Mouse (Mus musculus) cerebellum, adult 11 months (tissue): ENCODE results near the gene Slc6a8.

Experiments
- DNase-seq: peaks from one replicate; pipeline ENCODE4 v3.0.0; 2022

The Slc6a8 gene

DNA sequence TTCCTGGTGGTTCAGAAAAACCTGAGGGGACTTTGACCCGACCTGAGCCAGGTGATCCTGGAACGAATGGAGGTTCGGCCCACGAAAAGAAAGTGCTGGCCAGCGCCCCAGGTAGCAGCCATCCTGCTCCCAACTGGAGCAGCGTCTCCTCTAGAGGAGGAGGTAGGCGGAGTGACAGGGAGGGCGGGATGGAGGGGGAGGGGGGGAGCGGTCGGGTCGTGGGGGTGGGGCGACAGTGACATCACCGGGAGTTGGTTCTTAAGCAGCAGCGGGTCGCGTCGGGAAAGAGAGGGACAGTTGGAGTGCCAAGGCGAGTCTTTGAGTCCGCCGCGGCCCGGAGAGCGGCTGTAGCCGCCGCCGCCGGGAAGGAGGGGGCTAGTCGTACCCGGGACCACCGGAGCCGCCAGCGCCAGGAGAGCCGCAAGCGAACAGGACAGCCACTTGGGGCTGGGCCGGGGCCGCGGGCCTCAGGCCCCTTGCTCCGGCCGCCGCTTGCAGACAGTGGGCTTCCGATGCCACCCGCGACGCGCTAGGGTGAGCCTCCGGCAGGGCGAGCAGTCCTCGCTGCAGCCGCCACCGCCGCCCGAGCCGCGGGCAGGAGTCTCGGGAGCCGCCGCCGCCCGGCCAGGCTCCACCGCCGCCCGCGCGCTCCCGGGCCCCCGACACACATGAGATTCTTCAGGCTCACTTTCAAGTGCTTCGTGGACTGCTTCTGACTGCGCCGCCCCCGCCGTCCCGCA is at the start of gene Slc6a8:
Slc6a8 (plus strand) TSS at position 272 of the 740 bp plus-strand sequence.
- peak; percentile 67 for DNase-seq

DNA sequence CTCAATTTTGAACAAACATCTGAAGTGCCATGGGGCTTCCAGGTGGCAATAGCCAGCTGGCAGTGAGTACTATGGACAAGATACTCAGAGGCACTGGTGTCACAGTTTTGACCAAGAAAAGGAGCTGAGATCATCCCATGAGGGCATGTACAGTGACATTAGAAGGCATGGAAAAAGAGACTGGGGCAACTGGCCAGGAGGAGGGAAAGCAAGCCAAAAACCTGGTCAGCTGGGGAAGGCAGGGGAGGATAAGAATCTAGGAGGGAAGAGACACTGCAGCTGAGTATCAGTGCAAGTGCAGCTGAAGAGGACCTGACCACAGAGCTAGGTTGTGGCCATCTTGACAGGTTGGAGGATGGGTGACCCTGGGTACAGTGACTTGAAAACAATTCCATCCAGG is 46.0 kb upstream of the Slc6a8 start:
- no peak for DNase-seq

DNA sequence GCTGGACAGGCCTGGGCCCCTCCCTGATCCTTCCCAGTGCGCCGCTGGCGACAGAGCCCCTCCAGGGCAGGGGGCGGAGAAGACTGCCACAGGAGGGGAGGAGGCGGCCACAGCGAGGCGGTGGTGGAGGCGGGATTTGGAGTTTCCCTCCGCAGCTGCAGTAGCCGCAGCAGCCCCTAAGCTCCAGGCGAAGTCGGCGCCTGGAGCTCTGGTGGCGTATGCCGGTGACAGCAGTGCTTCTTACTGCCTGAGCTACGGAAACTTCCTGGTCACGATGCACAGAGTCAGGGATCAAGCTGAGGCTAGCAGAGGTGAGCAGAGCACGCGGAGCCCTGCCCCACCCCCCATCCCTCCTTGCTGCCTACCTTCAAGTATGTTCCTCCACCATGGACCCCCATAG is 37.5 kb upstream of the Slc6a8 start:
- DNase-seq: no peak

DNA sequence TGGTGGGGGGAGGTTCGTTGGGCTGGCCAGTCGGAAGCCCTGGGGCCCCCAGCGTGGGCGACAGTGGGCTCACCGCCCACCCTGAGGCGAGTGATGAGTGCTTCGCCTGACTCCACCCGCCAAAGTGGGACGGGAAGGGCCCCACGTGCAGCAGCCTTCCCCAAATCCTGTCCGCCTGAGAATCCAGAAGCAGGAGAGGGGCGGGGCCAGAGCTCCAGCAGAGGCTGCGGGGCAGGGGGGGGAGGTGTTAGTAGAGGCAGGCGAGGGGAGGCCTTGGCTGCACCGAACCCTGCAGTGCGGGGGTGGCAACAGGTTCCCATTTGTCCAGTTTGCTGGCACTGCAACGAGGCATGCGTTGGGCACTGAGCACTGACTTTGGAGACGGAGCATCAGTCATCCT is 35.5 kb upstream of the Slc6a8 start:
- DNase-seq: no peak

DNA sequence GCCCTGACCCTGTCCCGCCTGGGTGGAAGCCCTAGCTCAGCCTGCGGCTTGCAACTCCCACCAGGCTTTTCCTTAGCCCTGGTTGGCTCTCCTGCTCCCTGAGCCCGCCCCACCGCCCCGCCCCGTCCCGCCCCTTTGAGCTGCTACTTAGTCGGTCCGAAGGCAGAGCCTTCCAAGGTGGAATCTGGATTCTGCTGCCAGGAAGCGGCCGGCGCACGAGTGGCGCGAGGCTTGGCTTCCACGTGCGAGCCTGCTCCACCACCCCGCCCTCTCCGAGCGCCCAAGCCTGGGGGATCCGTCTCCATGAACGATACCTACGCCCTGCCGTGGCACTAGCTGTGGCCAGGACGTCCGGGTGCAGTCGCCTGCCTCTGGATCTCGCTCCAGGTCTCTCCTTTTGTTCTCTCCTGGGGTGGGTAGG is 33.7 kb upstream of the Slc6a8 start, which contains the start of gene Dusp9:
Dusp9 (plus strand) TSS at position 165 of the 421 bp plus-strand sequence.
- no peak for DNase-seq

DNA sequence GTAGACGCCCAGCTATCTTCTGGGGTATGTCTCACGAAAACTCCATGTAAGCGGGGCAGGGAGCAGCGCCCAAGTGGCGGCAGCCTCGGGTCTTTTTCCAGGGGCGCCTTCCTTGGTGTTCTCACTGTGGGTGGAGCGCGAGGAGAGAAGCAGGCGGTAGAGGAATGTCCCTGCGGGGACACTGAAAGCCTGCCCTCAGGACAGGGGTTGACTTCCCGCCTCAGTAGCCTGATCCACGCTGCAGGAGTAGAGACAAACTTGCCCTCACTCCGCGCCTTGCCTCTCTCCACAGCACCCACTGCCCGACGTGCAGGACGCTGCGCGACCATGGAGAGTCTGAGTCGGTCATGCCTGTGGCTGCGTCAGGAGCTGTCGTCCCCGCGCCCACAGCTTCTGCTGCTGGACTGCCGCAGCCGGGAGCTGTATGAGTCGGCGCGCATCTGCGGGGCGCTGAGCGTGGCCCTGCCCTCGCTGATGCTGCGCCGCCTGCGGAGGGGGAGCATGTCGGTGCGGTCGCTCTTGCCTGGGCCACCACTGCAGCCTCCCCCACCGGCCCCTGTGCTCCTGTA is 33.0 kb upstream of the Slc6a8 start:
- no peak for DNase-seq

DNA sequence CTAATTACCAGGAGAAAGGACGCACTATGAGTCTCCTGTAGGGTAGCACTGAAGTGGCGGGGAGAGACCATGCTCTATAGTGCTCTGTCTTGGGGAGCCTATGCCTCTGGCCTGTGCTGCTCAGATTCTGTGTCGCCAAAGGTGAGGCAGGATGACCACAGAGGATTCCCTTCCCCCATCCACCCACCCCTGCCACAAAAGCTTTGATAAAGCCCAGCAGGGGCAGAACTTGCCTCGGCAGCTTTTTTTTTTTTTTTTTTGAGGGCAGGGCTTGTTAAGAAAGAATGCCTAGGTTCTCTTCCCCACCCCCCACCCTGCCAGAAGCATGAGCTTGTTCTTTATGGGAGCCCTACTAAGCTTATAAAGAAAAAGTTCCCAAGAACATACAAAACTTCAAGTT is 27.8 kb upstream of the Slc6a8 start:
- no peak for DNase-seq

DNA sequence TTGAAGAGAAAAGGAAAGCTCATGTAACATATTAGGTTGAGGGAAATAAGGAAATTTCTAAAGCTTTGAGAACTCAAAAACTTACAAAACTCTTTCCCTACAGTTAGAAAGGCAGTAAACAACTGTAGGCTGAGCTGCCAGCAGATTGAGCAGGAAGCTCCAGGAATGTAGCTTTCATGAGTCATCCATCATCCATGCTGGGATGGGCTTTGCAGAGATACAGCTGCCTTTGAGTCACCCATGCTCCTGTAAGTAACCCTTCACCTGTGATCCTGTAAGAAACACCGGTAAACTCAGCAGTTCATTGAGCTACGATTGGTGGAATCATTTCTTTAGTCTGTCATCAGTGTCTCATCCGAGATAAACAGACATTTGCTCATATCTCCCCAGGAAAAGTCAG is 22.1 kb upstream of the Slc6a8 start:
- DNase-seq: no peak

DNA sequence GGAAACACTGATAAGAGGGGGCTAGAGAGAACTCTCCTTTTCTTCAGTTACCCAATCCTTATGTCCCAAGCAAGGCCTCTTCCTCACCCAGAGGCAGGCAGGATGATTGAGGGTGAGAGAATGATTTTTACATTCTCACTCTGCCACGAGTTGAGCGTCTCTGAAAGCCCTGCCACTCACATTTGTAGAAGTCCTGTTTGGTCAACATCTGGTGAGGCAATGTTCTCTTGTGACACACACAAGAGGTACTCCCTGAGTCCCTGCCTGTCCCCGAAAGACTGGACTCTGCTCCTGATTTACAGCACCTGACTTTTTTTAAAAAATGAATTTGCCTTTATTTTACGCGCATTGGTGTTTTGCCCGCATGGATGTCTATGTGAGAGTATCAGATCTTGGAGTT is 19.6 kb upstream of the Slc6a8 start:
- no peak for DNase-seq

DNA sequence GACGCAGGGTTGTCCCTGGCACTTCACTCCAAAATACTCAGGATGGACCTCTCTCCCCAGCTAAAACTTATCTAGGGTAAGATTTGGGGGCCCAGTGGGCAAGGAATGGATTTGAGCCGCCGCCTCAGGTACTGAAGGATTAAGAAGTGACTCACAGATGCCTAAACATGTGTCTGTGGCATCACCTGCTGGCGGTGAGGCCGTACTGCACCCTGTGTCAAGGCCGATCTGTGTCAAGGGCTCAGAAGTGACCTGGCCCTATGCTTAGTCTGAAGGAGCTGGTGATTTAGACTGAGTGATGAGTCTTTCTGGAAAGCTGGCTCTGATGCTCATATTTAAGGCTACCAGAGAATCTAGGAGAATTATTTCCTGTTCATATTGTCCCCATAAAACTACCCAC is 18.8 kb upstream of the Slc6a8 start:
- DNase-seq: no peak

DNA sequence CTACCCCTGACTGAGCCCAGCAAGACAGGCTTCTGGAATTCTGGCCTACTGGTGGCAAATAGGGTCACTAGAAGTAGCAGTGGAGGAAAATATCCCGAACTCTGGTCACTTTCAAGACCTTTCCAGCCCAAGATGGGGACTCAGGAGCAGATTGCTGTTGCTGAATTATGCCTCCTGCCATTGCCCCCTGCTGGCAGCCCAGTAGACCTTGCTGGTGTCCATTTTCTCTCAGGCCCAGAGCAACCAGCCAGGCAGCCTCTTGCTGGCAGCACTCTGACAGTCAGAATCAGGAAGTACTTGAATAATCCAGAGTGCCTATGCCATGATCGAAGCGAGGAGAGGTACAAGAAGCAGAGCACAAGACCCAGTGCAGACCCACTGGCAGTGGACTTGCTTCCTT is 17.4 kb upstream of the Slc6a8 start:
- no peak for DNase-seq

DNA sequence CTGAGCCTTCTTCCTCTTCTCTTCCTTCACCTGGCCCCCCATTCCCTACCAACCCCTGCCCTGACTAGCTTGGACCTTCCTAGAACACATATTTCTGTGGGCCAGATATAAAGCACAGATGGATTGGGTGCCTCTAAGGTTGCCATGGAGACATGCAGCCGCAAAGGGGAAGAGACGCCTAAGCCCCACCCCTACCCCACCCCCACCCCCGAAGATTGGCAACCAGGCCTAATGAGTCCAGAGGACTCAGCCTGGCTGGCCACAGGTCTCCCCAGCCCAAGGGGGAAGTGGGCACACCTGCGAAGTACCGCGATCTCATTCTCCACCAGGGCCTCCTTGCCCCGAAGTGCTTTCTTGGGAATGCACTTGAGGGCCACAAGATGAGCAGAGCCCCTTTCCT is 14.6 kb upstream of the Slc6a8 start:
- DNase-seq: no peak

DNA sequence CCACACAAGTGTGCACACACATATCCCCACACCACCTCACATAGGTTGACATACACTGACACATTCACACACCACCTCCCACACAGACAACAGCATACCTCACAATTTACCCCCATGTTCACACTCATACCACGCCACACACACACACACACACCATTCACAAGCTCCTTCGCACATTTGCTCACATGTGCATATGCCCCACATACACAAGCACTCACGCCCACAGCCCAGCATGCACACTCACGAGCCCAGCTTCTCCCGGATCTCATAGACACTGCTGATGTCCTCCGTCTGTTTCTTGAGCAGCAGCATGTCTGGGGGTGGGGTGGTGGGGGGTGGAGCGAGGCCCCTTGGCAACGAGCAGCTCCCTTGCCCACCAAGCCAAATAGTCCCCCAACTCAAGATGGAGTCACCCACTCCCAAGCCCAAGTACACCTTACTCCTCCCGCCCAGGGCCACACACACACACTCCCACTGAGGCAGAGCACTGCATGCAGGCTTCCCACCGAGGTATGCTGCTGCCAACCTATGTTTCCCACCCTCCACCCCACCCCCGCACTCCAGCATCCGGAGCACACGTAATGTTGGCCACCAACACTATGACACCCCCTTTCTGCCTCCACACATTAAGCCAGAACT is 13.9 kb upstream of the Slc6a8 start:
- no peak for DNase-seq

DNA sequence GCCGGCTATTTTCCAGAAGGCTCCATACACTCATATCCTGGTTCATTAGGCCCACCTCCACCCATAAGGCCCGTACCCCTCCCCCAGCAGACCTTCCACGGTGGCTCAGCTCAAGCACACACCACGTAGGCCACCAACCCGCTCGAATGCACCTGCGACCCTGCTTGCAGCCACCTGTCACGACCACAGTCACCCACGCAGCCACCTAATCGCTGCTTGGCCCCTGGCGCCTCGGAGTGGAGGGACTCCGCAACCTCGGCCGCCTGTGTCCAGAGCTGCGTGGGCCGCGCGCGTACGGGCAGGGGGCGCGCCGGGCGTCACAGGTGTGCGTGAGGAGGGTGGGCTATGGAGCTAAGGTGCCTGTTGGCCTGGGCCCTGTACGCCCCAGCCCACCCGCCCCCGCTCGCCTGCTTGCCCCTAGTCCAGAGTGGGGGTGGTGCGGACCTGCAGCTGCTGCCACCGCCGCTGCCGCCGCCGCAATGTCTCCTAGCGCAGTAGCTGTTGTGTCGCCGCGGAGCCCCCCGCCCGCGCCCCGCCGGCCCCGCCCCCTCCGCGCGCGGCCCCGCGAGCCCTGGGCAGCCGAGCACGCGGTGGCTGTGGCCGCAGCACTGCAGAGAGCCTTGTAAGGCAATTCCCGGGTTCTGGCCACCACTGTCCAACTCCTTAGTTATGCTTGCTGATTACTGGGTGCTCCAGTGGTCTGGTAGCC is 13.2 kb upstream of the Slc6a8 start, which contains the start of gene Pnck:
Pnck (minus strand) TSS at position 543 of the 709 bp plus-strand sequence.
- no peak for DNase-seq

DNA sequence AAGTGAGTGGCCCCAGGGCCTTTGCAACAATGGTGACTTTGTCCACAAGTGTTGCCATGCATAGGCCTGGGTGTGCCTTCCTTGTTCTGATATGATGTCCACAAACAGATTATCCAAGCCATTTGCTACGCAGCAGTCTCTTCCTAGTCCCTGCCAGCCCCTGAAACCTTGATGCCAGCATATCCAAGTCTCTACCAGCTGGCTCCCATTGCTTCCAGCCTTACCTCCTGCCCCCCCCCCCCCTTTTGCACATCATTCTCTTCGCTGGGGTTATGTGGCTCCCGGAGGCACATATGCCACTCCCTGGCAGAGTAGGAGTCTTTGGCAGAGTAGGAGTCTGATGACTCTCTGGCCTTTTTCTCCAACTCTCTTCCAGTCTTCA is 12.7 kb upstream of the Slc6a8 start:
- no peak for DNase-seq

DNA sequence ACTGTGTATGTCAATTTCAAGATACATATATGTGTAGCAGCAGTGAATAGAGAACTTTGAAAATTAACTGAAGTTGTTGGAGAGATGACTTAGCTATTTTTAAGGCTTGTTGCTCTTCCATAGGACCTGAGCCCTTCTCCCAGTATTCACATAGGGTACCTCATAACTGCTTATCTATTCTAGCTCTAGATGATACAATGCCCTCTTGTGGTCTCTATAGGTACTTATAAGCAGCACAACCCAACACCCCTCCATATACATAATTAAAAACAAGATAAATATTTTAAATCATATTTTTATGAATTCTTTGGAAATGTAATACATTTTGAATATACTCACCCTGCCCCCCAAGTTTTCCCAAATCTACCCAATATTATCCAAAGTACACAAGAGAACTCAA is 9.8 kb upstream of the Slc6a8 start:
- no peak for DNase-seq

DNA sequence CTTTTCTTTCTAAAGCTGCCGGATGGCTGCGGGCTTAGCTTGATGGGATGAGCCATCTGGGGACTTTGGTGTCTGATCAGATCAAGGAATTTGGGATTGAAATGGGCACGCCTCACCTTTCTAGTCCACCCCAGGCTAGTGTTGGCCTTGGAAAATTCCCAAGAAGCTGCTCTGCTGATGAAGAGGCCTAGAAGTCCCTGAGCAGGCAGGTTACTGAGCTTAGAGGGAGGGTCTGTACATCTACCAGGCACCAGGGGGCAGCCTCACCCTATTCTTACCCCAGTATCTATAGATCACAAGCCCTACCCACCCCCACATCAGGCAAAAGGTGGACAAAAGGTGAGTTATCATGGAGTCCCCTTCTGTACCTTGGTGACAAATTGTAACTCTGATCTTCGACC is 919 bp upstream of the Slc6a8 start:
- DNase-seq: peak; percentile 51

DNA sequence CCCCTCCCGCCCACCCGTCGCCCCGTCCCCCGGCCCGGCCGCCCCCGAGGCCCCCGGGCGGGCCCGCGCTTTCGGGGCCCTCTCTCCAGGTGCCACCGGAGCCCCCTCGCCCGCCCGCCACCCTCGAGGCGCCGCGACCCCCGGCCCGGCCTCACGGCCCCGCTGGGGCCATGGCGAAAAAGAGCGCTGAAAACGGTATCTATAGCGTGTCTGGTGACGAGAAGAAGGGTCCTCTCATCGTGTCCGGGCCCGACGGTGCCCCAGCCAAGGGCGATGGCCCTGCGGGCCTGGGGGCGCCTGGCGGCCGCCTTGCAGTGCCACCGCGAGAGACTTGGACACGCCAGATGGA is 643 bp downstream of the Slc6a8 start:
- DNase-seq: no peak

DNA sequence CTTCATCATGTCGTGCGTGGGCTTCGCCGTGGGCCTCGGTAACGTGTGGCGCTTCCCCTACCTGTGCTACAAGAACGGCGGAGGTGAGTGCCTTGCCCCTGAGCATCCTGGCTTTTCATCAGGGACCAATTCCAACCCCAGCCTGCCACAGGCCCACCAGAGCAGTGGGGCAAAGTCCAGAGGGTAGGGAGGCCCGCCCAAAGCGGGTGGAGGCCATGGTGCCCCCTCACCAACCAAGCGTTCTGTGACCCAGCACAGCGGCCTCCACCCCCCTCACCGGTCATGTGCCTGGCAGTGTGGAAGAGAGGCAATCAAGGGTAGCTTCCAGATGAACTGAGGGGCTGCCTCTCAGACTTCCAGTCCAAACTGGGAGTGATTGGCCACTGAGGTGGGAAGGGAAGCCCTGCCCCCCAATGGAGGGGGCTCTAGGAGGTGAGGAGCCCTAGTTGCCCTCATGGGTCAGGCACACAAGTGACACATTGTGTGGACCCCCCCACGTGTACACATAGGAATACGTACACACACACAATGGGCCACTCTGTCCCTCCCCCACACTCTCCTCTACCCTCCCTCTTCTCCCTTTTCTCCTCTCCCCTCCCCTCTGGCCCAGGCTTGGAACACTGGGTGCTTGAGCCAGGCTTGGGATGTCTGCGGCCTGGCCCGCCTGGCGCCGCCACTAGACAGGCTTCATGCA is 1.2 kb downstream of the Slc6a8 start:
- no peak for DNase-seq

DNA sequence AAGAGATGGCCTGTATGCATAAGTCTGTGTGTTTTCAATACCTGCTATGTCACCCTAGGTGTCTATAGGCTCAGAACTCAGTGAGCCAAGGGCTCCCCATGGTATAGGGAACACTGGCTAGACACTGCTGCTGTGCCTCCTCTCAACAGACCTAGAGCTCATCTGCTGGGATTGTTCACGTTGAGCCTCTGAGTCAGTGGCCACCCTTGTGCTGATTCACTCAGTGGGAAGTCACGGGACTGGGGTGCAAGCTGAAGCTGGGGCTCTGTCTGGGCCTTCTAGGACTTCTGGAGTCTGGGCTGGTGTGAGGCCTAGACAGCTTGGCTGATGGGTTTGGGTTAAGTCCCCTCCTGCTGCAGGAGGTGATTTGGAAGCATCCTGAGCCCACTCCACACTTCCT is 2.3 kb downstream of the Slc6a8 start:
- DNase-seq: no peak

DNA sequence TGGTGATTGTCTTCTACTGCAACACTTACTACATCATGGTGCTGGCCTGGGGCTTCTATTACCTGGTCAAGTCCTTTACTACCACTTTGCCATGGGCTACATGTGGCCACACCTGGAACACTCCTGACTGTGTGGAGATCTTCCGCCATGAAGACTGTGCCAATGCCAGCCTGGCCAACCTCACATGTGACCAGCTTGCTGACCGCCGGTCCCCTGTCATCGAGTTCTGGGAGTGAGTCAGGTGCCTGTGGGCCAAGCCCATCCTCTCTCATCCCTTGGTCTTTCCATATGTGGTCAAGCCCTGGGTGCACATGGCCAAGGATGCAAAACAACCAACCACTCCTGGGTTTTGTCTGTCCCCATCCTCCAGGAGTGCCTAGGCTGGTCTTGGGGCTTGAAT is 3.7 kb downstream of the Slc6a8 start:
- DNase-seq: no peak

DNA sequence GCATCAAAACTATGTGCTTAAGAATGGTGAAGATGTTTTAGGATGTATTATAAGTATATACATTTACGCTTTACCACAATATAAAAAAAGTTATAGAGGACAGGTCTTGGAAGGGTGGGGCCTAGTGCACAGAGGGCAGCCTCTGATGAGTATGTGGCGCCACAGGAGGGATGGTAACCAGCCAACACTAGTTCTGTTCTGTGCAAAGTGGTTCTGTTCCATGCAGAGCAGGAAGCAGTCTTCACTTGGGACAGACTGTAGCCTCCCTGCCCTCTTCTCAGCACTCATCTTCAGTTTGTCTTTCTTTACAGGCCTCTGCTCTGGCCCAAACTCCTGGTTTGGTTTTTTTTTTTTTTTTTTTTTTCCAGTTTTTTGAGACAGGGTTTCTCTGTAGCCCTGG is 11.2 kb downstream of the Slc6a8 start:
- no peak for DNase-seq

DNA sequence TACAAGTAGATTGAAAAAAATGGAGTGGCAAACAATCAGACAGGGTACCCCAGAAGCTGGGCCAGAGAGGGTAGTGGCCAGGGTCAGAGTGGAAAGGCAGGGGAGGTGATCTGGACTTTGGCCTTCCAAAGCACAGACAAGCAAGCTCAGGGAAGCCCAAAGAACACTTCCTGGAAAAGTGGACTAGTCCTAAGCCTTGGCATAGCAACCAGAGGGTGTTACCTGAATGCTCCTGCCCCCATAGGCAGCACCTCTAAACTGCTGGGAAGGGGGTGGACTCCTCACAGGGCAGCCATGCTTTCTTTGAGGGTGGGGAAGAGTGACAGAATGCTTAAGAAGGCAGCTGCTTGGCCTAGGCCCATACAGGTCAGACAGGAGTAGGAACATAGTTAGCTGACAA is 12.0 kb downstream of the Slc6a8 start:
- no peak for DNase-seq
